Mouse (Mus musculus): ENCODE measurements around the gene Card19. TPM values are rescaled to one million over a fixed set of nuclear protein-coding genes. Genes with fewer than 3 reads are reported as not detected.

Card19 gene
- polyA plus RNA-seq, 1 experiment: 180 TPM

DNA sequence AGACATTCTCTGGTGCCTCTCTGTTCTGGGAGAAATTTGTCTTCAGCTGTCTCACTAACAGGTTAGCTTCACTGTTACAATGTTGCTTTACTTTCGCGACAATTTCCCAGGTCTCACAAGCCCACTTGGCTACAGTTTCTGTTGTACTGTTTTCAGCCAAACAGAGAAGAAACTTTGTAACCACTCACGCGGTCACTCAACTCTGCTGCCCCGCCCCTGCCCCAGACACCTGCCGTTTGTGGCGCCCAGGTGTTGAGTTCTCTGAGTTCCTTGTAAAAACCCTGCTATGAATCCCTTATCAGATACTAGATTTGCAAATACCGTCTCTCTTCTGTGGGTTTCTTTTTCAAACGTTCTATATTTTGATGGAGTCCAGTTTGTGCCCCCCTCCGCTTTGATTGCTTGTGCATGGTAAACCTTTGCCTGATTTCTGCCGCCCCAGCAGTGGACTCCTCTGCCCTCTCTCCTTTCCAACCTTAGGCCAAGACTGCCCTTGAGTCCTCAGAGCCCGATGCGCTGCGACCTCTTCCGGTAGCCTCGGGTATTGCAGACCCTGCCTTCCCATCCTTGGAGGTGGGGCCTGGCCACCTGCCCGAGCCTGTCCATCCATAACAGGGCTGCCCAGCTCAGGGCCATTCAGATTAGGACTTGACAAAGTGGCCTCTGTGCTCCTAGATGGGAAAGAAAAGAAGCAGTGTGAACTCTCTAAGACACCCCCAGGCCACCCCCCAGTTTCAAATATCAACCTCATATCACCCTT lies 46.2 kb downstream of the Card19 start:
- peaks cover 11% of the 10 kb centered on the region for H3K27me3 ChIP-seq (ENCODE audit: control insufficient read depth, insufficient read depth, insufficient read length)
- no peak for TF ChIP-seq TCF12 (IDR thresholded peaks at IDR 0.05; ENCODE audit: insufficient read depth, poor library complexity, severe bottlenecking)
- TF ChIP-seq REST (IDR thresholded peaks at IDR 0.05; ENCODE audit: insufficient read depth, insufficient read length): no peak
- TF ChIP-seq MYOD1 (IDR thresholded peaks at IDR 0.05; ENCODE audit: control insufficient read depth in 1 of 3, insufficient read length in 2 of 3, low read depth in 2 of 3): peak in 1 of 3 experiments; percentile 36
- H3K4me3 ChIP-seq: no peak overlapping the region

DNA sequence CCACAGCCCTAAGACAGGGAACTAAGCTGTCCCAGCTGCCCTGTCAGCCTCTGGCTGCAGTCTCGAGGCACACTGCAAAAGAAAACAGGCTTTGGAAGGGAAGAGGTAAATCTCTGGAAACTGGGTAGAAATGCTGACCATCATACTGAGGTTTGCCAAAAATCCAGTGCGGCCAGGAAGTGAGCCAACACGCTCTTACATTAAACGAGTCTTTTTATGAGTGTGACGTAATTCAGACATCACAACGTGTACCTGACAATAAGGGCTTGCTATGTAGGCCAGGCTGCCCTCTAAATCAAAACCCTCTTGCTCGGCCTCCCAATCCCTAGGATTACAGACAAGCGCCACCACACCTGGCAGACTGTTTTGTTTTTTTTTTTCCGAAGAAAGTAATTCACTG lies 48.8 kb downstream of the Card19 start:
- peaks cover 35% of the 10 kb centered on the region for H3K27me3 ChIP-seq (ENCODE audit: control insufficient read depth, insufficient read depth, insufficient read length)
- no peak overlapping the region for H3ac ChIP-seq (ENCODE audit: control insufficient read depth, insufficient read length)
- H3K36me3 ChIP-seq (ENCODE audit: control insufficient read depth, insufficient read depth): no peaks in the 10 kb centered on the region
- H3K4me2 ChIP-seq (ENCODE audit: low read depth): no peak overlapping the region
- no peak for TF ChIP-seq E2F4 (IDR thresholded peaks at IDR 0.05; ENCODE audit: insufficient read depth)
- TF ChIP-seq TCF3 (IDR thresholded peaks at IDR 0.05; ENCODE audit: insufficient read length, low read depth): no peak
- no peak for TF ChIP-seq MYOG (IDR thresholded peaks at IDR 0.05; ENCODE audit: control insufficient read depth in 1 of 3, insufficient read depth in 1 of 3, insufficient read length in 2 of 3, low read depth in 2 of 3)
- H3K4me3 ChIP-seq: no peak overlapping the region
- H3K79me2 ChIP-seq (ENCODE audit: control insufficient read depth, insufficient read depth): no peaks in the 10 kb centered on the region

More for the DNA sequence above, 46.2 kb downstream of the Card19 start:
- no peak overlapping the region for H3K4me2 ChIP-seq (ENCODE audit: low read depth)
- H3K36me3 ChIP-seq (ENCODE audit: control insufficient read depth, insufficient read depth): no peaks in the 10 kb centered on the region
- no peaks in the 10 kb centered on the region for H3K79me2 ChIP-seq (ENCODE audit: control insufficient read depth, insufficient read depth)
- no peak overlapping the region for H3ac ChIP-seq (ENCODE audit: control insufficient read depth, insufficient read length)

DNA sequence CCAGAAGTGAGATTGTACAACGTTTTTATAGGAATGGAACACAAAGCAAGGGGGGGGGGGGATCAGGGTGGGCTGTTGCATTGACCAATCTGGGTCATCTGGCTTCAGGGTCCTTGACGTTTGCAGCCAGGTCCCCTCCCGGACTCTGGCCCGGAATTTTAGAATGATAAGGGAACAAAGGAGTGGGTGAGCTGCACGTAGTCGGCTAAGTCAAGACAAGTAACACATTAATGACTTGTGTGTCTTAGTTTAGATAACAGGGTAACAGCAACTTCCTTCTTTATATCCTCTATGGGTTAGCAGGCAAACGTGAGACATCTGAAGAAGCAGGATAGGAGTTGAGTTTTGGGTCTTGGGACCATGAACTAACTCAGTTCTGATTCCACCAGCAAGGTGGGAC lies 52.2 kb downstream of the Card19 start:
- Histone ChIP-seq H3K4me3 (no peak overlapping the region), H3K27me3 (ENCODE audit: control insufficient read depth, insufficient read depth, insufficient read length) (peaks cover 45% of the 10 kb centered on the region), H3K36me3 (ENCODE audit: control insufficient read depth, insufficient read depth) (no peaks in the 10 kb centered on the region), H3K79me2 (ENCODE audit: control insufficient read depth, insufficient read depth) (no peaks in the 10 kb centered on the region), H3K4me2 (ENCODE audit: low read depth) (no peak overlapping the region), H3ac (ENCODE audit: control insufficient read depth, insufficient read length) (no peak overlapping the region)
- no peak for TF ChIP-seq E2F4 (IDR thresholded peaks at IDR 0.05; ENCODE audit: insufficient read depth)
- TF ChIP-seq REST (IDR thresholded peaks at IDR 0.05; ENCODE audit: insufficient read depth, insufficient read length): no peak
- no peak for TF ChIP-seq CEBPB (IDR thresholded peaks at IDR 0.05; ENCODE audit: insufficient read depth, poor library complexity, severe bottlenecking)
- TF ChIP-seq MAX (IDR thresholded peaks at IDR 0.05; ENCODE audit: low read depth): no peak
- TF ChIP-seq TCF3 (IDR thresholded peaks at IDR 0.05; ENCODE audit: insufficient read length, low read depth): no peak
- TF ChIP-seq MYOG (IDR thresholded peaks at IDR 0.05; ENCODE audit: control insufficient read depth in 1 of 3, insufficient read depth in 1 of 3, insufficient read length in 2 of 3, low read depth in 2 of 3): no peak
- TF ChIP-seq POLR2AphosphoS2 (IDR thresholded peaks at IDR 0.05; ENCODE audit: insufficient read length, low read depth): no peak
- no peak for TF ChIP-seq MYOD1 (IDR thresholded peaks at IDR 0.05; ENCODE audit: control insufficient read depth in 1 of 3, insufficient read length in 2 of 3, low read depth in 2 of 3)
- no peak for TF ChIP-seq TCF12 (IDR thresholded peaks at IDR 0.05; ENCODE audit: insufficient read depth, poor library complexity, severe bottlenecking)

DNA sequence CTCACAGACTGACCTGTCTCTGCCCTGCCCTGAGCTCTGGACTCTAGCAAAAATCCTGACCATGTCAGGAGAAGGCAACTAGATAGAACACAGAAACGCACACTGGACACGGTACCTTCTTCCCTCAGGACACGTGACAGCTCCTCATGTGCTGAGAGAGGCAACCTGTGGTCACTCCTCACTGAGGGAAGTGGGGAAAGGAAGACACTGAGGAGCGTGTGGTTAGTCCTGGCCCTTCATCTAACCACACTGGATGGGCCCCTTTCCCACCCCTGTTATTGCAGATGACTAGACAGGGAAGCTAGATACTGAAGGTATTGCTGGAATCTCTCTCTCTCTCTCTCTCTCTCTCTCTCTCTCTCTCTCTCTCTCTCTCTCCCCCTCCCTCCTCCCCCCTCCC lies 53.1 kb downstream of the Card19 start:
- no peaks in the 10 kb centered on the region for H3K79me2 ChIP-seq (ENCODE audit: control insufficient read depth, insufficient read depth)
- H3ac ChIP-seq (ENCODE audit: control insufficient read depth, insufficient read length): no peak overlapping the region
- H3K27me3 ChIP-seq (ENCODE audit: control insufficient read depth, insufficient read depth, insufficient read length): peaks cover 47% of the 10 kb centered on the region
- H3K4me3 ChIP-seq: no peak overlapping the region
- H3K36me3 ChIP-seq (ENCODE audit: control insufficient read depth, insufficient read depth): no peaks in the 10 kb centered on the region
- TF ChIP-seq TCF3 (IDR thresholded peaks at IDR 0.05; ENCODE audit: insufficient read length, low read depth): no peak
- no peak for TF ChIP-seq E2F4 (IDR thresholded peaks at IDR 0.05; ENCODE audit: insufficient read depth)
- no peak for TF ChIP-seq MYOG (IDR thresholded peaks at IDR 0.05; ENCODE audit: control insufficient read depth in 1 of 3, insufficient read depth in 1 of 3, insufficient read length in 2 of 3, low read depth in 2 of 3)
- TF ChIP-seq MYOD1 (IDR thresholded peaks at IDR 0.05; ENCODE audit: control insufficient read depth in 1 of 3, insufficient read length in 2 of 3, low read depth in 2 of 3): no peak
- no peak for TF ChIP-seq CEBPB (IDR thresholded peaks at IDR 0.05; ENCODE audit: insufficient read depth, poor library complexity, severe bottlenecking)
- no peak for TF ChIP-seq POLR2A (IDR thresholded peaks at IDR 0.05; ENCODE audit: insufficient read length, low read depth)
- TF ChIP-seq USF1 (IDR thresholded peaks at IDR 0.05; ENCODE audit: low read depth): no peak
- TF ChIP-seq REST (IDR thresholded peaks at IDR 0.05; ENCODE audit: insufficient read depth, insufficient read length): no peak
- TF ChIP-seq SRF (IDR thresholded peaks at IDR 0.05; ENCODE audit: control insufficient read depth, insufficient read length, low read depth): no peak
- TF ChIP-seq POLR2AphosphoS2 (IDR thresholded peaks at IDR 0.05; ENCODE audit: insufficient read length, low read depth): no peak
- no peak for TF ChIP-seq MAX (IDR thresholded peaks at IDR 0.05; ENCODE audit: low read depth)
- TF ChIP-seq TCF12 (IDR thresholded peaks at IDR 0.05; ENCODE audit: insufficient read depth, poor library complexity, severe bottlenecking): no peak
- H3K4me2 ChIP-seq (ENCODE audit: low read depth): no peak overlapping the region

DNA sequence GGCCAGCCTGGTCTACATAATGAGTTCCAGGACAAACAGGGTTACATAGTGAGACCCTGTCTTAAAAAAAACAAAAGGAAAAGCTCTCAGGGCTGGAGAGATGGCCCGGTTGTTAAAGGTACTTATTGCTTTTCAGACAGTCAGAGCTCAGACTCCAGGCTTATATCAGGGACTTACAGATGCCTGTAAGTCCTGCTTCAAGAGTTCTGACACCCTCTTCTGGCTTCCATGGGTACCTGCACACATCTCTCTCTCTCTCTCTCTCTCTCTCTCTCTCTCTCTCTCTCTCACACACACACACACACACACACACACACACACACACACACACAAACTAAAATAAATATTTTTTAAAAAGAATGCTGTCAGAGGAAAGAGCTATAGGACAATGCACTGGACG lies 54.6 kb downstream of the Card19 start:
- no peak overlapping the region for H3K4me2 ChIP-seq (ENCODE audit: low read depth)
- no peaks in the 10 kb centered on the region for H3K79me2 ChIP-seq (ENCODE audit: control insufficient read depth, insufficient read depth)
- TF ChIP-seq MAX (IDR thresholded peaks at IDR 0.05; ENCODE audit: low read depth) (no peak), TCF12 (IDR thresholded peaks at IDR 0.05; ENCODE audit: insufficient read depth, poor library complexity, severe bottlenecking) (no peak), POLR2AphosphoS2 (IDR thresholded peaks at IDR 0.05; ENCODE audit: insufficient read length, low read depth) (no peak), CEBPB (IDR thresholded peaks at IDR 0.05; ENCODE audit: insufficient read depth, poor library complexity, severe bottlenecking) (no peak), MYOD1 (IDR thresholded peaks at IDR 0.05; ENCODE audit: control insufficient read depth in 1 of 3, insufficient read length in 2 of 3, low read depth in 2 of 3) (no peak)
- H3K27me3 ChIP-seq (ENCODE audit: control insufficient read depth, insufficient read depth, insufficient read length): peaks cover 49% of the 10 kb centered on the region
- H3ac ChIP-seq (ENCODE audit: control insufficient read depth, insufficient read length): no peak overlapping the region
- H3K36me3 ChIP-seq (ENCODE audit: control insufficient read depth, insufficient read depth): no peaks in the 10 kb centered on the region
- no peak overlapping the region for H3K4me3 ChIP-seq
